Mouse (Mus musculus): Measurements from ENCODE around the gene Med8.

GRCm38 (mm10) chr4:118429215-118429895 is 20.2 kb downstream of the Med8 start:
- no peak for TF ChIP-seq CTCF (IDR thresholded peaks at IDR 0.05; ENCODE audit: control insufficient read depth, insufficient read depth, low read length)
- 0 out of 2 replicates have a peak, but pooled peaks have one; percentile 12 for TF ChIP-seq POLR2A (IDR thresholded peaks at IDR 0.05; ENCODE audit: borderline replicate concordance, control insufficient read depth, low read depth, low read length)
